Mouse (Mus musculus): ENCODE measurements around the gene 1810049J17Rik. TPM values are rescaled to one million over a fixed set of nuclear protein-coding genes. Genes with fewer than 3 reads are reported as not detected.

The 1810049J17Rik gene
- polyA plus RNA-seq, 1 experiment from 2014 or later, result 0.67 TPM

DNA sequence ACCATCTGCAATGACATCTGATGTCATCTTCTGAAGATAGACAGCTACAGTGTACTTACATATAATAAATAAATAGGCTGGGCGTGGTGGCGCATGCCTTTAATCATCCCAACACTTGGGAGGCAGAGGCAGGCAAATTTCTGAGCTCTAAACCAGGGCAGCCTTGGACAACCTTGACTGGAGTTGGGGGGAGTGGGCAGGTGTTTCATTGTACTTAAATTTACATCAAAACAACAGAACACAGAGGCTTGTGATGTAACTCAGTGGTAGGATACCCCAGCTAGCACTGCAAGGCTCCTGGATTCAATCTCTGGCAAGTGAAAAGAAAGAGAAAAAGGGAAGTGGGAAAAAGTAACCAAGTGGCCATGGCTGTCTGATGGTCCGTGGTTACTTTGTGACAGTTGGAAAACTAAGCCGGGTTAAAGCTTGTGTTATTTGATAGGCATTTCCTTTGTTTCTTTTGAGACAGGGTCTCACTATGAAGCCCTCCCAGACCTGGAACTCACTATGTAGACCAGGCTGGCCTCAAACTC, 46.5 kb downstream of the 1810049J17Rik start:
- peaks cover 1% of the 10 kb centered on the region for H3K36me3 ChIP-seq (ENCODE audit: control insufficient read depth, insufficient read depth, low read length)
- no peak for ATAC-seq (ENCODE audit: low read depth)
- no peak overlapping the region for H3K4me3 ChIP-seq (ENCODE audit: low read length)
- H3K4me1 ChIP-seq (replicated peaks; ENCODE audit: control insufficient read depth, insufficient read depth, low read length), result peaks cover 9% of the 10 kb centered on the region; the same call in 1 of the 2 replicates
- H3K9me3 ChIP-seq (ENCODE audit: control insufficient read depth, low read length), result no peaks in the 10 kb centered on the region
- H3K4me2 ChIP-seq (ENCODE audit: low read depth, low read length), result no peak overlapping the region
- WGBS, result 81% methylated on average over 4 of the region's 4 CpGs
- H3K9ac ChIP-seq (ENCODE audit: low read length), result no peak overlapping the region
- H3K27me3 ChIP-seq (ENCODE audit: control insufficient read depth, insufficient read depth, low read depth, low read length), result no peaks in the 10 kb centered on the region
- no peak overlapping the region for H3K27ac ChIP-seq (ENCODE audit: low read length)

- WGBS, result 58% methylated on average over 4 of the region's 4 CpGs
- Histone ChIP-seq H3K9ac (ENCODE audit: low read length) (no peak overlapping the region), H3K4me3 (ENCODE audit: low read length) (no peak overlapping the region), H3K4me2 (ENCODE audit: low read depth, low read length) (no peak overlapping the region), H3K9me3 (ENCODE audit: control insufficient read depth, low read length) (no peaks in the 10 kb centered on the region), H3K27me3 (ENCODE audit: control insufficient read depth, insufficient read depth, low read depth, low read length) (no peaks in the 10 kb centered on the region), H3K36me3 (ENCODE audit: control insufficient read depth, insufficient read depth, low read length) (peaks cover 5% of the 10 kb centered on the region), H3K4me1 (replicated peaks; ENCODE audit: control insufficient read depth, insufficient read depth, low read length) (peaks cover 9% of the 10 kb centered on the region; the same call in 1 of the 2 replicates), H3K27ac (ENCODE audit: low read length) (no peak overlapping the region)
- no peak for ATAC-seq (ENCODE audit: low read depth)
Observed at GRCm38 (mm10) chr15:12274053-12274769, 47.5 kb downstream of the 1810049J17Rik start.

GRCm38 (mm10) chr15:12273325-12274052, 48.2 kb downstream of the 1810049J17Rik start:
- Histone ChIP-seq H3K4me2 (ENCODE audit: low read depth, low read length) (no peak overlapping the region), H3K4me1 (replicated peaks; ENCODE audit: control insufficient read depth, insufficient read depth, low read length) (peaks cover 9% of the 10 kb centered on the region; the same call in 1 of the 2 replicates), H3K4me3 (ENCODE audit: low read length) (no peak overlapping the region), H3K27ac (ENCODE audit: low read length) (no peak overlapping the region), H3K27me3 (ENCODE audit: control insufficient read depth, insufficient read depth, low read depth, low read length) (no peaks in the 10 kb centered on the region), H3K9ac (ENCODE audit: low read length) (no peak overlapping the region), H3K9me3 (ENCODE audit: control insufficient read depth, low read length) (no peaks in the 10 kb centered on the region), H3K36me3 (ENCODE audit: control insufficient read depth, insufficient read depth, low read length) (peaks cover 7% of the 10 kb centered on the region)
- 77% methylated on average over 12 of the region's 12 CpGs for WGBS
- 0 out of 2 replicates have a peak, but pooled peaks have one; percentile 27 for ATAC-seq (ENCODE audit: low read depth)

Other genes starting within 250 kb of the 1810049J17Rik start
- 106 and 109 TPM in 2 replicates for gene Zfr, start 204.1 kb downstream of the 1810049J17Rik start, polyA plus RNA-seq (2015; fragmentation: Nextera tagmentation; extraction: Ambion mirVana)
- 19.7 and 21.1 TPM in 2 replicates for gene Mtmr12, start 116.9 kb downstream of the 1810049J17Rik start, polyA plus RNA-seq (2015; fragmentation: Nextera tagmentation; extraction: Ambion mirVana)
- 71.3 and 72.0 TPM in 2 replicates for gene Golph3, start 449 bp downstream of the 1810049J17Rik start, polyA plus RNA-seq (2015; fragmentation: Nextera tagmentation; extraction: Ambion mirVana)

Measured in lung, embryonic 16.5 days (tissue).